Mouse (Mus musculus): ENCODE data around the gene Gm39566. TPM values are rescaled to one million over a fixed set of nuclear protein-coding genes. Genes with fewer than 3 reads are reported as not detected.

Gene Gm39566
- polyA plus RNA-seq, 1 experiment from 2014 or later = not detected

GRCm38 (mm10) chr11:69781828-69782227 lies 33.3 kb downstream of the Gm39566 start:
- H3K9ac ChIP-seq (replicated peaks) = no peak overlapping the region
- TF ChIP-seq CTCF (IDR thresholded peaks at IDR 0.05; ENCODE audit: low read depth) = no peak
- no peak for TF ChIP-seq EP300 (IDR thresholded peaks at IDR 0.05; ENCODE audit: low read depth)
- ATAC-seq (no peak), DNase-seq (no peak)
- no peaks in the 10 kb centered on the region for H3K36me3 ChIP-seq (replicated peaks; ENCODE audit: insufficient read depth, low read length)
- no peak overlapping the region for H3K4me2 ChIP-seq (ENCODE audit: low read depth, low read length)
- 0 out of 2 replicates have a peak, but pooled peaks cover 7% of the 10 kb centered on the region for H3K27me3 ChIP-seq (ENCODE audit: insufficient read depth, low read length)
- 33% methylated on average over 4 of the region's 4 CpGs for WGBS (ENCODE audit: insufficient replicate concordance)
- no peak overlapping the region for H3K4me3 ChIP-seq (ENCODE audit: low read depth, low read length)
- no peak overlapping the region for H3K27ac ChIP-seq (ENCODE audit: low read depth)
- peaks cover 11% of the 10 kb centered on the region for H3K4me1 ChIP-seq (ENCODE audit: insufficient read depth)
- no peaks in the 10 kb centered on the region for H3K9me3 ChIP-seq (ENCODE audit: low read length)

GRCm38 (mm10) chr11:69778985-69779384 lies 36.1 kb downstream of the Gm39566 start:
- 0 out of 2 replicates have a peak, but pooled peaks cover 7% of the 10 kb centered on the region for H3K27me3 ChIP-seq (ENCODE audit: insufficient read depth, low read length)
- TF ChIP-seq EP300 (IDR thresholded peaks at IDR 0.05; ENCODE audit: low read depth) = no peak
- TF ChIP-seq CTCF (IDR thresholded peaks at IDR 0.05; ENCODE audit: low read depth) = no peak
- H3K9me3 ChIP-seq (ENCODE audit: low read length) = no peaks in the 10 kb centered on the region
- H3K9ac ChIP-seq (replicated peaks) = no peak overlapping the region
- no peak for DNase-seq
- no peak for ATAC-seq
- peaks cover 2% of the 10 kb centered on the region; the same call in 1 of the 2 replicates for H3K36me3 ChIP-seq (replicated peaks; ENCODE audit: insufficient read depth, low read length)
- no peak overlapping the region for H3K4me2 ChIP-seq (ENCODE audit: low read depth, low read length)
- 74% methylated on average over 6 of the region's 7 CpGs for WGBS (ENCODE audit: insufficient replicate concordance)
- H3K4me3 ChIP-seq (ENCODE audit: low read depth, low read length) = no peak overlapping the region
- no peak overlapping the region for H3K27ac ChIP-seq (ENCODE audit: low read depth)
- H3K4me1 ChIP-seq (ENCODE audit: insufficient read depth) = no peaks in the 10 kb centered on the region

- Histone ChIP-seq H3K4me2 (ENCODE audit: low read depth, low read length) (no peak overlapping the region), H3K27me3 (ENCODE audit: insufficient read depth, low read length) (0 out of 2 replicates have a peak, but pooled peaks cover 7% of the 10 kb centered on the region), H3K4me3 (ENCODE audit: low read depth, low read length) (no peak overlapping the region), H3K9me3 (ENCODE audit: low read length) (no peaks in the 10 kb centered on the region), H3K9ac (replicated peaks) (no peak overlapping the region), H3K27ac (ENCODE audit: low read depth) (no peak overlapping the region), H3K4me1 (ENCODE audit: insufficient read depth) (no peaks in the 10 kb centered on the region), H3K36me3 (replicated peaks; ENCODE audit: insufficient read depth, low read length) (peaks cover 2% of the 10 kb centered on the region; the same call in 1 of the 2 replicates)
- TF ChIP-seq EP300 (IDR thresholded peaks at IDR 0.05; ENCODE audit: low read depth) = no peak
- TF ChIP-seq CTCF (IDR thresholded peaks at IDR 0.05; ENCODE audit: low read depth) = no peak
- no peak for ATAC-seq
- DNase-seq = no peak
- WGBS (ENCODE audit: insufficient replicate concordance) = 66% methylated on average over 23 of the region's 23 CpGs
These were observed 36.7 kb downstream of the Gm39566 start for GRCm38 (mm10) chr11:69778258-69778982.

- H3K27me3 ChIP-seq (ENCODE audit: insufficient read depth, low read length) = 0 out of 2 replicates have a peak, but pooled peaks cover 7% of the 10 kb centered on the region
- no peaks in the 10 kb centered on the region for H3K9me3 ChIP-seq (ENCODE audit: low read length)
- TF ChIP-seq EP300 (IDR thresholded peaks at IDR 0.05; ENCODE audit: low read depth) = no peak
- no peak for TF ChIP-seq CTCF (IDR thresholded peaks at IDR 0.05; ENCODE audit: low read depth)
- no peak for ATAC-seq
- 61% methylated on average over 26 of the region's 26 CpGs for WGBS (ENCODE audit: insufficient replicate concordance)
- H3K4me2 ChIP-seq (ENCODE audit: low read depth, low read length) = no peak overlapping the region
- peaks cover 2% of the 10 kb centered on the region; the same call in 1 of the 2 replicates for H3K36me3 ChIP-seq (replicated peaks; ENCODE audit: insufficient read depth, low read length)
- H3K9ac ChIP-seq (replicated peaks) = no peak overlapping the region
- no peak overlapping the region for H3K27ac ChIP-seq (ENCODE audit: low read depth)
- DNase-seq = peak; percentile 16
- H3K4me3 ChIP-seq (ENCODE audit: low read depth, low read length) = no peak overlapping the region
- no peaks in the 10 kb centered on the region for H3K4me1 ChIP-seq (ENCODE audit: insufficient read depth)
These were observed 37.4 kb downstream of the Gm39566 start for GRCm38 (mm10) chr11:69777504-69778257.

DNA sequence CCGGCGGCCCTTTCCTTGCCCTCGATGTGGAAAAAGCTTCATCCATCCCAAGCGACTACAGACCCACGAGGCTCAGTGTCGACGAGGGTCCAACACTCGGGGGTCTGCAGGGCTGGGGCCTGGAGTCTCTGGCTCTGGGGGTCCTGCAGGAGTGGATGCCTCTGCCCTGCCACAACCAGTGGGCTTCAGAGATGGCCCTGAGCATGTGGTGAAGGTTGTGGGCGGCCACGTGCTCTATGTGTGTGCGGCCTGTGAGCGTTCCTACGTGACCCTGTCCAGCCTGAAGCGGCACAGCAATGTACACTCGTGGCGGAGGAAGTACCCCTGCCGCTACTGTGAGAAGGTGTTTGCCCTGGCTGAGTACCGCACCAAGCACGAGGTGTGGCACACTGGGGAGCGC lies 38.6 kb downstream of the Gm39566 start:
- ATAC-seq (no peak), DNase-seq (no peak)
- Histone ChIP-seq H3K4me3 (ENCODE audit: low read depth, low read length) (no peak overlapping the region), H3K9ac (replicated peaks) (no peak overlapping the region), H3K9me3 (ENCODE audit: low read length) (no peaks in the 10 kb centered on the region), H3K36me3 (replicated peaks; ENCODE audit: insufficient read depth, low read length) (peaks cover 2% of the 10 kb centered on the region; the same call in 1 of the 2 replicates), H3K27ac (ENCODE audit: low read depth) (no peak overlapping the region), H3K4me2 (ENCODE audit: low read depth, low read length) (no peak overlapping the region), H3K4me1 (ENCODE audit: insufficient read depth) (no peaks in the 10 kb centered on the region), H3K27me3 (ENCODE audit: insufficient read depth, low read length) (0 out of 2 replicates have a peak, but pooled peaks cover 4% of the 10 kb centered on the region)
- TF ChIP-seq CTCF (IDR thresholded peaks at IDR 0.05; ENCODE audit: low read depth) (no peak), EP300 (IDR thresholded peaks at IDR 0.05; ENCODE audit: low read depth) (no peak)
- WGBS (ENCODE audit: insufficient replicate concordance) = 82% methylated on average over 20 of the region's 20 CpGs

GRCm38 (mm10) chr11:69775716-69776115 lies 39.4 kb downstream of the Gm39566 start:
- H3K4me2 ChIP-seq (ENCODE audit: low read depth, low read length) = no peak overlapping the region
- no peak overlapping the region for H3K4me3 ChIP-seq (ENCODE audit: low read depth, low read length)
- no peak overlapping the region for H3K9ac ChIP-seq (replicated peaks)
- H3K4me1 ChIP-seq (ENCODE audit: insufficient read depth) = no peaks in the 10 kb centered on the region
- 80% methylated on average over 10 of the region's 10 CpGs for WGBS (ENCODE audit: insufficient replicate concordance)
- 0 out of 2 replicates have a peak, but pooled peaks cover 4% of the 10 kb centered on the region for H3K27me3 ChIP-seq (ENCODE audit: insufficient read depth, low read length)
- ATAC-seq (no peak), DNase-seq (no peak)
- no peaks in the 10 kb centered on the region for H3K9me3 ChIP-seq (ENCODE audit: low read length)
- TF ChIP-seq CTCF (IDR thresholded peaks at IDR 0.05; ENCODE audit: low read depth) = no peak
- no peak for TF ChIP-seq EP300 (IDR thresholded peaks at IDR 0.05; ENCODE audit: low read depth)
- no peak overlapping the region for H3K27ac ChIP-seq (ENCODE audit: low read depth)
- peaks cover 3% of the 10 kb centered on the region; the same call in 1 of the 2 replicates for H3K36me3 ChIP-seq (replicated peaks; ENCODE audit: insufficient read depth, low read length)
